Mouse (Mus musculus) myocyte (in vitro differentiated cells): ENCODE measurements around the gene Gm13696. TPM values are rescaled to one million over a fixed set of nuclear protein-coding genes. Genes with fewer than 3 reads are reported as not detected.
"Not testable (repeated sequence)": the region's sequence is repeated elsewhere in the genome, so short reads cannot be mapped to it uniquely, and the experiment has no call there.

Source experiments
- H3K27me3 ChIP-seq: one replicate; pipeline ENCODE4 v1.6.1; 2011; ENCODE audit not compliant: control insufficient read depth, insufficient read depth, insufficient read length
- H3K36me3 ChIP-seq: one replicate; pipeline ENCODE4 v1.6.1; 2011; ENCODE audit not compliant: control insufficient read depth, insufficient read depth
- H3K4me2 ChIP-seq: one replicate; pipeline ENCODE4 v1.6.1; 2011; ENCODE audit warnings: low read depth, control low read depth
- H3K4me3 ChIP-seq: one replicate; pipeline ENCODE4 v1.5.1; 2011; ENCODE audit warnings: mild to moderate bottlenecking, control low read depth, moderate library complexity
- H3K79me2 ChIP-seq: one replicate; pipeline ENCODE4 v1.6.1; 2011; ENCODE audit not compliant: control insufficient read depth, insufficient read depth
- H3ac ChIP-seq: one replicate; pipeline ENCODE4 v1.6.1; 2011; ENCODE audit not compliant: control insufficient read depth, insufficient read length
- CEBPB ChIP-seq: IDR thresholded peaks from 2 replicates; pipeline ENCODE4 v1.6.1; 2011; ENCODE audit warnings: mild to moderate bottlenecking, moderate library complexity; ENCODE audit not compliant: poor library complexity, insufficient read depth, severe bottlenecking
- E2F4 ChIP-seq: IDR thresholded peaks from one replicate; pipeline ENCODE4 v1.6.1; 2011; ENCODE audit warnings: mild to moderate bottlenecking, control low read depth, moderate library complexity; ENCODE audit not compliant: insufficient read depth
- MAX ChIP-seq: IDR thresholded peaks from one replicate; pipeline ENCODE4 v1.6.1; 2011; ENCODE audit warnings: low read depth, mild to moderate bottlenecking, control low read depth
- MYOD1 ChIP-seq, 3 experiments: IDR thresholded peaks; one replicate each; pipeline ENCODE4 v1.6.1; 2011; ENCODE audit warnings: control low read depth in 2 of 3, low read depth in 2 of 3, mild to moderate bottlenecking in 2 of 3, moderate library complexity in 1 of 3; ENCODE audit not compliant: insufficient read length in 2 of 3, control insufficient read depth in 1 of 3
- MYOG ChIP-seq, 3 experiments: IDR thresholded peaks; one replicate each; pipeline ENCODE4 v1.6.1; 2011; ENCODE audit warnings: control low read depth in 2 of 3, low read depth in 2 of 3, mild to moderate bottlenecking in 2 of 3; ENCODE audit not compliant: insufficient read length in 2 of 3, control insufficient read depth in 1 of 3, insufficient read depth in 1 of 3
- POLR2A ChIP-seq: IDR thresholded peaks from one replicate; pipeline ENCODE4 v1.6.1; 2011; ENCODE audit warnings: low read depth, mild to moderate bottlenecking, control low read depth, moderate library complexity; ENCODE audit not compliant: insufficient read length
- POLR2AphosphoS2 ChIP-seq: IDR thresholded peaks from one replicate; pipeline ENCODE4 v1.6.1; 2011; ENCODE audit warnings: low read depth, control low read depth; ENCODE audit not compliant: insufficient read length
- REST ChIP-seq: IDR thresholded peaks from one replicate; pipeline ENCODE4 v1.6.1; 2011; ENCODE audit warnings: mild to moderate bottlenecking, control low read depth, moderate library complexity; ENCODE audit not compliant: insufficient read depth, insufficient read length
- SRF ChIP-seq: IDR thresholded peaks from one replicate; pipeline ENCODE4 v1.6.1; 2011; ENCODE audit warnings: low read depth; ENCODE audit not compliant: control insufficient read depth, insufficient read length
- TCF12 ChIP-seq: IDR thresholded peaks from one replicate; pipeline ENCODE4 v1.6.1; 2011; ENCODE audit warnings: mild to moderate bottlenecking, control low read depth; ENCODE audit not compliant: poor library complexity, insufficient read depth, severe bottlenecking
- TCF3 ChIP-seq: IDR thresholded peaks from one replicate; pipeline ENCODE4 v1.6.1; 2011; ENCODE audit warnings: low read depth, control low read depth; ENCODE audit not compliant: insufficient read length
- USF1 ChIP-seq: IDR thresholded peaks from one replicate; pipeline ENCODE4 v1.6.1; 2011; ENCODE audit warnings: low read depth, mild to moderate bottlenecking, control low read depth, moderate library complexity
- polyA plus RNA-seq: library from polyadenylated mRNA; unstranded; fragments of >200 nt; fragmentation: generic; extraction: Trizol; gene quantifications from one replicate; pipeline ENCODE4 v1.2.1, GENCODE M21; 2012; ENCODE audit warnings: missing spikeins

The Gm13696 gene
- polyA plus RNA-seq: not detected

DNA sequence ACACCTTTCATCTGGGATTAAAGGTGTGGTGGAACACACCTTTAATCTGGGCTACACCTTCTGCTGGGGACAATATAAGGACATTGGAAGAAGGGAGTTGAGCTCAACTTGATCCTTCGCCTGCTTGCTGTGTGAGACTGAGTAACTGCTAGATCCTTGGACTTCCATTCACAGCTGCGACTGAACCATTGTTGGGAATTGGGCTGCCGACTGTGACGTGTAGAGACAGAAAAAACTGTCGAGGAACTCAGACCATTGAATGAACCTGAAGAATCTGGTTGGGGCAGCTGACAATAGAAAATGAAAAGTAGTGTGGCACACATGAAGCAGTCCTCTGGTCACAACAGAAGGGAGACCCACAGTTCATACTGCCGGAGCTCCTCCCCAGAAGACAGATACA lies at the start of gene Gm13696:
TSS of gene Gm13696 (plus strand) at position 301 of the 400 bp plus-strand sequence.
- not testable (repeated sequence) for H3K4me2 ChIP-seq, H3K79me2 ChIP-seq, H3ac ChIP-seq, H3K36me3 ChIP-seq, H3K27me3 ChIP-seq, H3K4me3 ChIP-seq

DNA sequence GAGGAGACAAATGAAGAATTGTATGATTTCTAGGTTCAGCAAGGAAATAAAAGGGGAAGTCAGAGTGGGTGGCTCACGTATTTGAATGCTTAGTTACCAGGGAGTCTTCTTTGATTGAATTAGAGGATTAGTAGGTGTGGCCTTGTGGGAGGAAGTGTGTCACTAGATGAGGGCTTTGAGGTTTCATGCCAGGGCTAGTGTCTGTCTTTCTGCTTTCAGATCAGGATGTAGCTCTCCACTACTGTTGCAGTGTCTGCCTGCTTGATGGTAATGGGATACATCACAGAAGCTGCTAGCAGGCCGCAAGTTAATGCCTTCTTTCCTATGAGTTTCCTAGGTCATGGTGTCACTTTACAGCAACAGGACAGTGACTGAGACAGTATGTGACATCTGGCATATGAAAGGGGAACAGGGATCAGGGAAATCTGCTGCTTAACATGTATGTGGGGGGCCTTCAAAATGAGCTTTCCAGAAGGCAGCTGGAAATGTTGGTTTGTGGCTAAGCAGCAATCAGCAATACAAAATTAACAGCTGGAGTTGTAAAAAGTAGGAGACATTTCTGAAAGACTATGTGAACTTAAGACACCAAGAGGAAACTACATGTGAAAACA lies 43.3 kb upstream of the Gm13696 start:
- H3K4me3 ChIP-seq: no peak overlapping the region
- no peaks in the 10 kb centered on the region for H3K36me3 ChIP-seq
- TF ChIP-seq E2F4: no peak
- no peak for TF ChIP-seq MYOD1 (IDR thresholded peaks at IDR 0.05; ENCODE audit: control insufficient read depth in 1 of 3, insufficient read length in 2 of 3, low read depth in 2 of 3)
- TF ChIP-seq CEBPB: no peak
- no peak for TF ChIP-seq MAX
- TF ChIP-seq TCF3: no peak
- TF ChIP-seq SRF: no peak
- TF ChIP-seq REST: no peak
- TF ChIP-seq POLR2AphosphoS2: no peak
- no peak for TF ChIP-seq USF1

DNA sequence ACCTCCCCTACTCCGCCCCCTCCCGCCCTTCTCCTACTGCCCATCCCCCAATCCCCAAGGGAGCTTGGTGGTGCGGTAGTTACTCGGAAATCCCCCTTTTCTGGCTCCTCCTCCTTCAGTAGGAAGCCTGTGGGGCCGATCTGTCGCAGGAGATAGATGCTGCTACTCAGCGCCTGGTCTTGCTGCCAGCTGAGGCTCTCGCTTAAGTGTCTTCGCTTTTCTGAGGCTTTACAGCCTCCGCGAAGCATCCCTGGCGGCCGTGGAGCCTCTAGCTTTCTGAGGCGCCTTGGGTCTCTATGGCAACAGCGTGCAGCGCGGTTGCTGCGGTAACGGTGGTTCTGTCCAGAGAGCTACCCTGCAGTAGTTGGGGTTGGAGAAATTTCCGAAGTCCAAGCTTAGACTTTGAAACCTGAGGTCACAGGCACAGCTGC lies 32.0 kb upstream of the Gm13696 start, which contains the start of gene Zswim2:
TSS of gene Zswim2 (minus strand) at position 298 of the 431 bp plus-strand sequence.
- H3ac ChIP-seq: no peak within 1 kb of the TSS
- peak within 1 kb of the TSS; percentile 50 for H3K4me2 ChIP-seq
- TF ChIP-seq MAX (no peak), POLR2AphosphoS2 (no peak), MYOG (IDR thresholded peaks at IDR 0.05; ENCODE audit: control insufficient read depth in 1 of 3, insufficient read depth in 1 of 3, insufficient read length in 2 of 3, low read depth in 2 of 3) (no peak), REST (no peak), SRF (no peak), MYOD1 (IDR thresholded peaks at IDR 0.05; ENCODE audit: control insufficient read depth in 1 of 3, insufficient read length in 2 of 3, low read depth in 2 of 3) (no peak), E2F4 (no peak), USF1 (no peak), POLR2A (no peak), TCF12 (no peak), TCF3 (no peak)
- H3K79me2 ChIP-seq: no peaks in the 10 kb centered on the region
- H3K36me3 ChIP-seq: no peaks in the 10 kb centered on the region
- H3K27me3 ChIP-seq: no peaks in the 10 kb centered on the region
- H3K4me3 ChIP-seq: no peak within 1 kb of the TSS

More for the DNA sequence above, 43.3 kb upstream of the Gm13696 start:
- H3K27me3 ChIP-seq: no peaks in the 10 kb centered on the region
- H3K79me2 ChIP-seq: no peaks in the 10 kb centered on the region
- no peak overlapping the region for H3K4me2 ChIP-seq
- H3ac ChIP-seq: no peak overlapping the region

DNA sequence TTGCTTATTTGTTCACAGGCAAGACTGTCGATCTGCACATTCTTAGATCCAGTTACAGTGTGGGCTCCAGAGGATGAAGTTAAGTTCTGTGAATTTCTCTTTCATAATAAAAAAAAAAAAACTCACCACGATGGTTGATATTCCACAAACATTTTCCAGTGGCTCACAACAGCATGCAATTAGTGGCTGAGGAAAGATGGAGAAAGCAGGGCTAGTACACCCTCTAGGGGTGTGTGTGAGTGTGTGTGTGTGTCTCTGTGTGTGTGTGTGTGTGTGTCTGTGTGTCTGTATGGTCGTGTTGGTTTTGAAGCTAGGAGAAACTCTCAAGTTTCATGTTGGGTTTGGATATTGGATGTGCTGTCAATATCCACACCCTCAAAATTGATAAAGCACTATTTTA lies 31.5 kb upstream of the Gm13696 start:
- Histone ChIP-seq H3K79me2 (no peaks in the 10 kb centered on the region), H3K27me3 (no peaks in the 10 kb centered on the region), H3K36me3 (no peaks in the 10 kb centered on the region), H3ac (no peak overlapping the region), H3K4me2 (peak overlapping the region; percentile 50), H3K4me3 (no peak overlapping the region)
- no peak for TF ChIP-seq POLR2A
- no peak for TF ChIP-seq CEBPB
- TF ChIP-seq USF1: no peak
- no peak for TF ChIP-seq MYOD1 (IDR thresholded peaks at IDR 0.05; ENCODE audit: control insufficient read depth in 1 of 3, insufficient read length in 2 of 3, low read depth in 2 of 3)
- no peak for TF ChIP-seq MYOG (IDR thresholded peaks at IDR 0.05; ENCODE audit: control insufficient read depth in 1 of 3, insufficient read depth in 1 of 3, insufficient read length in 2 of 3, low read depth in 2 of 3)
- no peak for TF ChIP-seq TCF12

DNA sequence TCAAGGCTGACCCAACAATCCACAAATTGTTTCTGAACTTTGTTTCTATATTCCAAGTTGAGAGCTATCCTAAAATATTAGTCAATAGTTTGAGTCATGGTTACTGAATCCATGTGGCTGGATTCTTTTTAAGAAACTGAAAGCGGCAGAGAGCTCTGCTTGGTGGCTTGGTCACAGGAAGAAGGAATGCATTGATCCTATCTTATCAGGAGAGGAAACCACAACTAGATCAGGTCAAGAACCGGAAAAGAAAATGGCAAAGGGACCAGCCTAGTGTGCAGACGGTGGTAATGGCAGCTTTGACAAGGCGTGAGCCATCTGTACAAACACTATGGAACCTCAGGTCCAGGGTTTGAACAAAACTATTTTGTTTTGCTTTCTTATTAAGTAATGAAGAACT lies 31.1 kb upstream of the Gm13696 start:
- TF ChIP-seq REST: no peak
- TF ChIP-seq E2F4: no peak
- TF ChIP-seq POLR2A: no peak
- TF ChIP-seq USF1: no peak
- no peak for TF ChIP-seq CEBPB
- TF ChIP-seq TCF3: no peak
- TF ChIP-seq MYOD1 (IDR thresholded peaks at IDR 0.05; ENCODE audit: control insufficient read depth in 1 of 3, insufficient read length in 2 of 3, low read depth in 2 of 3): no peak
- no peak for TF ChIP-seq MAX
- Histone ChIP-seq H3K27me3 (no peaks in the 10 kb centered on the region), H3K36me3 (no peaks in the 10 kb centered on the region), H3ac (no peak overlapping the region), H3K4me3 (no peak overlapping the region), H3K79me2 (no peaks in the 10 kb centered on the region), H3K4me2 (peak overlapping the region; percentile 50)

DNA sequence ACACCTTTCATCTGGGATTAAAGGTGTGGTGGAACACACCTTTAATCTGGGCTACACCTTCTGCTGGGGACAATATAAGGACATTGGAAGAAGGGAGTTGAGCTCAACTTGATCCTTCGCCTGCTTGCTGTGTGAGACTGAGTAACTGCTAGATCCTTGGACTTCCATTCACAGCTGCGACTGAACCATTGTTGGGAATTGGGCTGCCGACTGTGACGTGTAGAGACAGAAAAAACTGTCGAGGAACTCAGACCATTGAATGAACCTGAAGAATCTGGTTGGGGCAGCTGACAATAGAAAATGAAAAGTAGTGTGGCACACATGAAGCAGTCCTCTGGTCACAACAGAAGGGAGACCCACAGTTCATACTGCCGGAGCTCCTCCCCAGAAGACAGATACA lies 17.5 kb upstream of the Gm13696 start, which contains the start of gene Gm13698:
TSS of gene Gm13698 (plus strand) at position 301 of the 400 bp plus-strand sequence.
- H3K79me2 ChIP-seq, H3K27me3 ChIP-seq, H3ac ChIP-seq, H3K36me3 ChIP-seq, H3K4me2 ChIP-seq, H3K4me3 ChIP-seq: not testable (repeated sequence)

DNA sequence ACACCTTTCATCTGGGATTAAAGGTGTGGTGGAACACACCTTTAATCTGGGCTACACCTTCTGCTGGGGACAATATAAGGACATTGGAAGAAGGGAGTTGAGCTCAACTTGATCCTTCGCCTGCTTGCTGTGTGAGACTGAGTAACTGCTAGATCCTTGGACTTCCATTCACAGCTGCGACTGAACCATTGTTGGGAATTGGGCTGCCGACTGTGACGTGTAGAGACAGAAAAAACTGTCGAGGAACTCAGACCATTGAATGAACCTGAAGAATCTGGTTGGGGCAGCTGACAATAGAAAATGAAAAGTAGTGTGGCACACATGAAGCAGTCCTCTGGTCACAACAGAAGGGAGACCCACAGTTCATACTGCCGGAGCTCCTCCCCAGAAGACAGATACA lies 11.7 kb upstream of the Gm13696 start, which contains the start of gene Gm13693:
TSS of gene Gm13693 (plus strand) at position 301 of the 400 bp plus-strand sequence.
- H3K36me3 ChIP-seq, H3K27me3 ChIP-seq, H3K4me3 ChIP-seq, H3K79me2 ChIP-seq, H3ac ChIP-seq, H3K4me2 ChIP-seq: not testable (repeated sequence)

DNA sequence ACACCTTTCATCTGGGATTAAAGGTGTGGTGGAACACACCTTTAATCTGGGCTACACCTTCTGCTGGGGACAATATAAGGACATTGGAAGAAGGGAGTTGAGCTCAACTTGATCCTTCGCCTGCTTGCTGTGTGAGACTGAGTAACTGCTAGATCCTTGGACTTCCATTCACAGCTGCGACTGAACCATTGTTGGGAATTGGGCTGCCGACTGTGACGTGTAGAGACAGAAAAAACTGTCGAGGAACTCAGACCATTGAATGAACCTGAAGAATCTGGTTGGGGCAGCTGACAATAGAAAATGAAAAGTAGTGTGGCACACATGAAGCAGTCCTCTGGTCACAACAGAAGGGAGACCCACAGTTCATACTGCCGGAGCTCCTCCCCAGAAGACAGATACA lies 5.9 kb upstream of the Gm13696 start, which contains the start of gene Gm13695:
TSS of gene Gm13695 (plus strand) at position 301 of the 400 bp plus-strand sequence.
- H3K27me3 ChIP-seq, H3K4me2 ChIP-seq, H3K36me3 ChIP-seq, H3K79me2 ChIP-seq, H3ac ChIP-seq, H3K4me3 ChIP-seq: not testable (repeated sequence)
